Mouse (Mus musculus) CD4-positive, CD25-positive, alpha-beta regulatory T cell, adult 2 months (primary cell): ENCODE measurements around the gene Sf3b6.
"Not testable (repeated sequence)": the region's sequence is repeated elsewhere in the genome, so short reads cannot be mapped to it uniquely, and the experiment has no call there.

ENCODE experiments used
- DNase-seq: peaks from one replicate; pipeline ENCODE4 v3.0.0-alpha.2; 2012; ENCODE audit warnings: low read depth, low spot score

The Sf3b6 gene

DNA sequence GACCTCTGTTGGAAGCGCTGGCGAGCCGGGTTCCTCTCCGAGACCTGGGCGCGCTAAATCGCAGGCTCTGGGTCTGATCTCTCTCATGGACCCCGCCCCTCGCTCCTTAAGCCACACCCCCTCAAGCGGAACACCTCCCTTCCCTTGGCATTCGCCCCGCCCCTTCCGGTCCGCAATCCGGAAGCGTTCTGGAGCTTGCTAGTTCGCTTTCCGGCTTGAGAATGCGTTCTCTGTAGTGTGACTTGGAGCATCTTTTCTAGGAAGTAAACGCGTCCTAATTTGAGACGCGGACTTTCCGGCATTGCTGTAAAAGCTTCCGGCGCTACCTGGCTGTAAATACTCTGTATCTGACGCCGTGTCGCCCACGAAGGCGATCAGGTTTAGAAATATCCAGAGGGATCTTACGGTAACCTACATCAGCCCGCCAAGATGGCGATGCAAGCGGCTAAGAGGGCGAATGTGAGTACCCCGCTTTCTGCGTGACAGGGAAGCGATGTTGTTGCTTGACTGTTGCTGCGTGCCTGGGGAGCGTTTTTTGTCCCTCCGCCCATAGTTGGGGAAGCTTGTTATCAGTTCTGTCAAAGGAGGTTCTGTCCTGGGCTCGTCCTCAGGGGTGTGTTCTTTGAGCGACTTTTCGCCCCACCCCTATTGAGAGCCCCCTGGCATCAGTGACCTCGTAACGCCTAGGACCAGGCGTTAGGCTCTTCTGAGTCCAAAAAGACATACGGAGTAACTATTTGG lies at the start of gene Sf3b6:
Sf3b6 (plus strand) TSS at position 184 of the 741 bp plus-strand sequence.
- DNase-seq: peak; percentile 99

DNA sequence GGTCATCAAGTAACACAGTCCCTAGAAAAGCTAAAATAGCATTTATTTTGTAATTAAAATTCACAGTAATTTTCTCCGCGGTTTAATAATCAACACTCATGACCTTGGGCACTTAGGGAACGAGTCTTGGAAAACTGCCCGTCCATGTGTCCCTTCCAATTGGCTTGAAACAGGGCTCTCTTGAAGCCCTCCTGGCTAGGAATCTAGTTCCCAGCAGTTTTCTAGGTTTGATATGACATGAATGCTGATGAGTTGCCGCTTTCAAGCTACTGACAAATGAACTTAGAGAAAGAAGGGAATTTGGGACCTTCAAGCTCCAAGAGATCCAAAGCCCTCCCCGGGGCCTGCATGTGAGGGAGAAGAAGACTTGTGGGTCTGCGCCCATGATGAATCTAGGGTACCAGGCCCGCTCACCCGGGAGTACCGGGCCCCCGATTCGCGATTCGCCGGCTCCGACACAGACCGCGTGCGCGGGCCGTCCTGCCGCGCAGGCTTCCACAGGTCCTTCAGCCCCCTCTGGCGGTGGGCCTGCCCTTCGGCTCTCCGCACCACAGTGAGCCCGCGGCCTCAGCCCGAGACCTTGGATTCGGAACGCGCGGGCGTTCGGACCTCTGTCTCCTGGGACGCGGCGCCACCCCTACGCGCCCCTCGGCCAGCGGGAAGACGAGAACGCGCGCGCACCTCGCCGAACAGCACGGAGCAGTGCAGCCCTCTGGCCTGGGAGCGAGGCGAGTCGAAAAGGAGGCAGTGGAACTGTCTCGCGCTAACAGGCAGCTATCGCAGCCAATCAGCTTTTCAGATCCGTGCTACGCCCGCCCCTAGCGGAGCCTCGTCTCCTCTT lies 48.6 kb upstream of the Sf3b6 start, which contains the start of the genes Pfn4 and Fam228b:
Pfn4 (plus strand) TSS at position 531 of the 841 bp plus-strand sequence.
Fam228b (minus strand) TSS at position 776 of the 841 bp plus-strand sequence.
- DNase-seq: peak; percentile 95

DNA sequence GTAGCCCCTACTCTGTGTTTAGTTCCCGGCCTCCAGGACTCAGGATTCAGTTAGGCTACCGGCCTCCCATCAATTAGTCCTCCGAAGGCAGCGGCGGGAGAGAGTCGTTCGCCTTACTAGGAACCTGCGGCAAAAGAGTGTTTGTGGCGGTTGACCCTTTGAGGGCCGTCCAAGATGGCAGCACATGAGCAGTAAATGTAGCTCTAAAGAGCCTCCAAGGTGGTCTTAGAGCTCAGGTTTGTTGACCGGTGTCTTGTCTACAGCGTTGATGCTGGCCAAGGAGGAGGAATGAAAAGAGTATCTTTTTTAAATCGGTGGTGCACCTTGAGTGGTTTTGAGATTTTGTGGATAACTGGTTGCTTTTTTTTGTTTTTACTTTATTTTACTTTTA lies 48.0 kb upstream of the Sf3b6 start:
- no peak for DNase-seq

DNA sequence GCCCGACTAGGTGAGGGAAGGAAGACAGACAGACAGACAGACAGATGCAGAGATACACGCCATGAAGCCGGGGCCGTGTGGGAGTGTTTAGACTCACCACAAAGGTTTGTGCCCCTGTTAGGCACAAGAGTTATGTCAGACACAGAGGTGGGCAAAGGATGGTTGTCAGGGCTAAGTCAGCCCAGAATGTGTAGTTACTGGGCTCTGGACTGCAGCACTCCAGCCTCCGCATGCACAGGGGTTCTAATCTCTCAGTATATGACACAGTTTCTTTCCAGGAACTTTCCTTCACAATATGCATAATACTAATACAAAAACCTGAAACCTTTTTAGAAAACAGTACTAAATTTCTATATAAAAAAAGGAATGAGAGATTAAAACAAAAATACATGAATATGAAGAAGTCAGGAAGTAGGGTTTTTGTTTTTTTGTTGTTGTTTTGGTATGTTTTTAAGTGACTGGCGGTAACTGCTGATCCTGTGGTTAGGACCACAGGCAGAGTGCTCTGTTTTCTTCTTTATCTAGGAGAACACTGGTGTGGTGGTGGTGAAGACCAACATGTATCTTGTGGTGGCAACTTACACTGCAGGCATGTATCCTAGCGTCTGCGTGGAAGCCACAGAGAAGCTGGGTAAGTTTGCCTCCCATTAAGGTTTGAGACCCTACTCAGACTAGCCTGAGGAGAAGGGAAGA lies 42.3 kb upstream of the Sf3b6 start:
- DNase-seq: no peak

DNA sequence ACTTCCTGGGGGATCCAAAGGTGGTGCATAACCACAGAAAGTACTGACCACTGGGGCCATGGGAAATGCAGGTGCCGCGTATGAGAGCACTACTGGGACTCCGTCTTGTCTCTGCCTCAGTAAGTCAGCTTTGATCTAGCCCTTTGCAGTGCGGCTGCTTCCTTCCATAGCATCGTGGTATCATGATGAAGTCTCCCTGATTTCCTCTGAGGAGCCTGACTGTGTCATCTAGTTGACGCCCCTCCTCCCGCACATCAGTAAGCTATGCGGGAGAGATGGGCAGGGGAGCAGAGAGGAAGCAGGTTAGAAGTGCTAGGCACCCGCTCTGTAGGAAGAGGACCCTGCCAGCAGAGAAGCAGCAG lies 41.8 kb upstream of the Sf3b6 start:
- no peak for DNase-seq

DNA sequence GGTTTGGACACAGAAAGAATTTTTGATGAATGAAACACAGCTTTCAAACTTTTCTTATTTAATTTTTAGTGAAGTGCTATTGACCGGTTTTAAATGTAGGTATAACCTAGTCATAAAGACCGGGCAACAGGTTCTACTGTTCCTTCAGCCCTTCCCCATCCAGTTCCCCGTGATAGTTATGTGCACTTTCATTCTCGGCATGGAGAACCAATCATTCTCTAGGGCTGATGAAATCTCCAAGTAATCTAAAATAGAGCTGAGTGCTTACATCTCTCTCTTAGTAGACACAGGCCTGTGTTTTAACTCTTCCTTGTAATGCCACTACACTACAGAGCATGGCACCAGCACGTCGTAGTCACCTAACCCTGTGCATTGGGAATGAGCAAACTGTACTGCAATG lies 39.6 kb upstream of the Sf3b6 start:
- DNase-seq: no peak

DNA sequence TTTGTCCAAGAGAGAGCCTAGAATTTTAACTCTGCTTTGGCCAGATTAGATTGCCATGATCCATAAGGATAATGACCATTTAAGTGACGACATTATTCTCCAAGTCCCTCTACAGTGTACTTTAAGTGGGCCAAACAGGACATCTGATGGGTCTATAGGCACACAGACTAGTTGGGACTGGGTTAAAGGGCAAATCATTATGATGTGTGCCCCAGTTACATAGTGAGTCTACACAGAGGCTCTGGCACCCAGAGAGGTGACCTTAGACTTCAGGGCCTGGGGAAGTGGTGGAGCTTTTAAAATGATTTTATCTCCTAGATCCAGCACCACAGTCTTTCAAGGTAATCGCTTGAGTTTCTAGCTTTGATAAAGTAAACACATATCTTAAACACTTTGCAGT lies 37.1 kb upstream of the Sf3b6 start:
- DNase-seq: no peak

DNA sequence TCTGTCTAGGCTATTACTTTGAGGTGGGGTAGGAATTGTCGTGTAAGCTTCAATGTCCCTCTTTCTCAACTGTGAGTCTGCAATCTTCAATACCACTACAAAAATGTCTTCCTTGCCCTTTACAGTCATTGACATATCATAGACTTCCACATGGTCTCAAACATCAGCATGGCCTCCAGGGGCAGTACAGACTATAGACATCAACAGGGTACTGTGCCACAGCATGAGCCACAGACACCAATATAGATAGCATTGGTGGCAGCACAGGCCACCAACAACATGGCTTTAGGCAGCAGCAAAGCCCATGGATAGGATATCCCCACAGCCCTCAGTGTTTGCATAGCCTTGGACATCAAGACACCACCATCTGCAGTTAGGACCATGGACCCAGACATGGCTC lies 36.1 kb upstream of the Sf3b6 start:
- no peak for DNase-seq

DNA sequence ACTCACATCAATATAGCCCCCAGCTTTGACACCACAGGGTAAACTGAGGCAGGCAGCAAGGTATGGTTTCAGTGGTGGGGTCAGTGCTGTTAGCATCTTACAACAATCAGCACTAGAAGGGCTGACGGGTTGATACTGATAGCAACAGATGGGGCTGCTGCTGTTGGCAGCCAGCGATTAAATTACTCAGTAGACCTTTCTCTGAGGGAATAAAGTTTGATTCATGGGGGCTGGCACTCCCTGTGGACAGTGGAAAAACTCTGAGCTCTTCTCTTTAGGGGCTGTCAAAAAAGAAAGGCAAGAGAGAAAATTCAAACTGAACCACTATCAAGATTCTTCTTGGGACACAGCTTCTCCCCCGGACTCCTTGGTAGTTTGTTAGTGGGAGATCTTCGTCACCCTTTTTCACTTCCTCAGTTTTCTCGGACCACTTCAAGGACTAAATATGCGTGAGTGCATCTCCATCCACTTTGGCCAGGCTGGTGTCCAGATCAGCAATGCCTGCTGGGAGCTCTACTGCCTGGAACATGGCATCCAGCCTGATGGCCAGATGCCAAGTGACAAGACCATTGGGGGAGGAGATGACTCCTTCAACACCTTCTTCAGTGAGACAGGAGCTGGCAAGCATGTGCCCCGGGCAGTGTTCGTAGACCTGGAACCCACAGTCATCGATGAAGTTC lies 35.5 kb upstream of the Sf3b6 start:
- not testable (repeated sequence) for DNase-seq

DNA sequence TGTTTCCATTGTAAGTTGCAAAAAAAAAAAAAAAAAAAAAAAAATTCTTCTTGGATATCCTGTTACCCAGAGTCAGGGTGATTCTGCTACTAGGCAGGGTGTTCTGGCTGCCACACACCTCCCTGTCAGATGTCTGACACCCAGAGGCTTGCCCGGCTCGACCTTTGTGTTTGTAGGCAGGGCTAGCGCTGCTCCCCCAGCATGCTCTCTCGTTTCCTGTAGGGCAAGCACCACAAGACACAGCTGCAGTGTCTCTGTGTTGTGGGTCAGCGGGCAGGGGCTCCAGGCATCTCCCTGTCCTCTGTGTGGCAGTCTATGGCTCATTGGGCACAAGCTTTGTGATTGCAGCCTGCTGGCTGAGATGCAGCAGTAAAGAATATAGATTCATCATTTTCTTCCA lies 33.7 kb upstream of the Sf3b6 start:
- no peak for DNase-seq

DNA sequence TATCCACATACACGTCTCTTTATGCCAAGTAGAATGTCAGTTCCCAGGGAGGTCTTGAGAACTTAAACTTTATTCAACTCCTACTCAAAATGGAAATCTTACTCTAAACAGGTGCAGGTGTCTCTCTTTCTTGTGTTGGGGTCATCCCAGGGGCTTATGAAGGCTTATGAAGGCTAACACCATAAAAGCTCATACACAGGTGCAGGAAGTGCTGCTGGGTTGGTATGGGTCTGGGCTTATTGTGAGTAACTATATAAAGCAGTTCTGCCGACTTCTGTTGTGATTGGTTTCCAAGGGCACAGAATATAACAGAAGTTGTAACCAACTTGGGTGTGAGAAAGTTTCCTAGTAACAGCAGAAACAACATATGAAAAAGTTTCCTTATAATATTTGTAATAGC lies 32.9 kb upstream of the Sf3b6 start:
- no peak for DNase-seq

DNA sequence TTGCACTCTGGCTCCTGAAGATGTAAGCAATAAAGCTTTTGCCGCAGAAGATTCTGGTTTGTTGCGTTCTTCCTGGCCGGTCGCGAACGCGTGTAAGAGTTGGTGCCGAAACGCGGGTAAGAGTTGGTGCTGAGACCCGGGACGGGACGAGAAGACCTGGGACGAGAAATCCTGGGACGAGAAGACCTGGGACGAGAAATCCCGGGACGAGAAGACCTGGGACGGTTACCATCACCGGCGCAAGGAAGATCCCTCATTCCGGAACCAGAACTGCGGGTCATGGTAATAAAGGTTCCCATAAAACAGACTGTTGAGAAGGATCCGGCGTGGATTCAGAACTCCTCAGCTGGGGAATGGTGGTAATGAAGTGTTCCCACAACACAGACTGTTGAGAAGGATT lies 29.2 kb upstream of the Sf3b6 start:
- not testable (repeated sequence) for DNase-seq

DNA sequence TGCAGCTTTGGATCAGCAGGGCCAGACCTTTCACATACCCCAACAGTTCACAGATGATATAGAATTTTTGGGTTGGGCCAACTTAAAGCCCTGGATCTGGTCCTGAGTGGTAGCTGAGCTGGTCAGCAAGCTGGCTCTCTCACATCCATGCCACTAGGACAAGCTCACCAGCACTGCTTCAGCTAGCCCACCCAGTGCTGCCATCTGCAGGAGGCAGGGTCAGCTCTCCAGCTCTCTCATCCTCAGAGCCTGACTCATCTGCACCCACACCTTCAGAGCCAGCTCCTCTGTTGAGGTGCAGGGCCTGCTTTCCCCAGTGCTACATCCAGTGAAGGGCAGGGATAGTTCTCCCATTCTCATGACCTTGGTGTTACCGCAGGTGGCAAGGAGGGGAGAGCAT lies 23.6 kb upstream of the Sf3b6 start:
- DNase-seq: no peak

DNA sequence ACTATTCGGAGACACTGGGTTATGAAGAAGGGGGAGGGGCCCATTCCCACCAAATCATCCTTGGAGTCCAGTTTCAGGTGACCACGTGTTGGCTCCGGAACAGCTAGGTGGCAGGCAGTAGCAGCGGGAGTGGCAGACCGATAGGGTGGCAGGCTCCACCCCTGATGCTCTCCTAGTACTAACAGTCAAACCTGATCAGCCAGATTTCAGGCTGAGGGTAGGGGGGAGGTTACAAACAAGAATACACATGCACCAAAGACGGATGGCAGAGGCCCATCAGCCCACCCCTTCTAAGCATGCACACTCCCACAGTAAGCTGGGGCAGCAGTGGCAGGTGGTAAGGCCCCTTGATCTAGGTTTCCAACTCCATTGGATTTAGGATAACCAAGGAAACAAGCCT lies 19.9 kb upstream of the Sf3b6 start:
- DNase-seq: not testable (repeated sequence)

DNA sequence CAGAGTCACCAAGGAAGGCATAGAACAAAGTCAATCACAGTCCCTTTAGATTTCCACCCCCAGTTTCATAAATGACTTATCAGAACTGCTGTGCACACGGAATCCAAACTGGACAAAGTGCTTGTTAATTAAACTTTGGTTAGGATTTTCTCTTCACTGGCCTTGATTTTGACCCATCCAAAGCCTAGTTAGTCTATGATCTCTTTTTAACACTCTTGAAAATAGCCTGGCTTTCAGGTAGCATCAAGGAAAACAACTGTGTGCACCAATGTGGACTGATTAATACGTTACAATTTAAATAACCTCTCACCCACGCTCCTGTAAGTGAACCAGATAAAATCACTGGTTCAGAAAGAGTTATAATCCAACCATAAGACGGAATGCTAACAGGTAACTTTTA lies 6.3 kb upstream of the Sf3b6 start:
- no peak for DNase-seq

DNA sequence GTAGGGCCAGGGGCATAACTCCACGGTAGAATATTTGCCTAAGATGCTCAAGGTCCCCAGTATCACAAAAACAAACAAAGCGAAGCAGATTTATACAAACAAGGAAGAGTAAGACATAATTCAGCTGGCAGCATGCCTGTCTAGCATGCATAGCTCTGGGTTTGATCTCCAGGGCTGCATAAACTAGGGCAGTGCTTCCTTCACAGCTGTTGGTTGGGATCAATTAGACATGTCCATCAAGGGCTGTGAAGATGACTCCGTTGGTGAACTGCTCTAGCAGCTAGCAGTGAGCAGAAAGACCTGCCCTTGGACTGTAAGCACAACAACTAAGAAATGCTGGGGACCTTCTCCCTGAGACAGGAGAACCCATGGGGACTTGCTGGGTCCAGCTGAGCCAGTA lies 5.6 kb upstream of the Sf3b6 start:
- DNase-seq: no peak

DNA sequence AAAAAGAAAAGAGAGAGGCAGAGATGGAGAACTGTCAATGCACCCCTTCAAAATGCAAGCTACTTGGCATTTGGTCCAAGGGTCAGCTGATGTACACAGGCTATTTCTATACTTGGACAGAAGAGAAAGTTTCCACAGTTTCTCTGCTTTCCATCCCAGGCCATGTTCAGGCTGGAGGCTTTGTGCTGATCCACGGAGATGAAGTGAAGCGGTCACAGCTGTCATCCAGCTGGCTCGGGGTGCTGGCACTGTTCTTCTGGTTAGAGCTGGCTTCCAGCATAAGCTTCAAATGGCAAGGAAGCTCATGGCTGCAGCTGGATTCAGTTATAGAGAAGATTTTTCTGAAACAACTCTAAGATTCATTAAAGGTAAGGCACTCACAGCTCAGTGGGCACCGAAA lies 3.7 kb upstream of the Sf3b6 start:
- DNase-seq: no peak

DNA sequence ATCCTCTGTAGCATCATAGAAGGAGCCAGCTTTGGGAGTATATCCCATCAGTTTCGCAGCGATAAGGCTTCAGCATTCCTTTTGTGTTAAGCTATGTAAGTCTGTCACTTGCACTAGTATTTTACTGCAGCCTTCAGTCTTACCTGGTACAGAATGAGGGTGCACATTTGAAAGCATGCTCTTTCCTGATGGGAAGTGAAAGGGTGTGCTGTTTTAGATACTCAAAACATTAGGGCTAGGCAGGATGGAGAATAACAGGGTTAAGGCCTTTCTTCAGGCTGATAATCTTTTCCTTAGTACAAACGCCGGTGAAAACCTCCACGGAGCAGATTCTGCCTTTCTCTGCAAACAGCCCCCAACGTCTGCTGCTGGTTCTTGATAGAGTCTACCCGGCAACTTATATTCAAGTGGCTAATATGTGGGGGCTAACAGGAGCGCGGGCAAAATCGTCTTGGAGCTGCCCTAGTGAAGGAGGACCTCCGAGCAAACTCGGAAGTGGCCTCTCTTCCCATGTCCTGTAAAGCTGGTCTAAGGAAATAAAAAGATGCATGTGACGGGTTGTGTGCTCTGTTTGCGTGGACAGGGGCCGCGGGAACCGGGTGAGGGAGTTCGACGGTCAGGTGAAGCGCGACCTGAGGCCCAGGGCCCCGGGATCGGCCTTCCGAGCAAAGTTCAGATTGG lies 524 bp upstream of the Sf3b6 start:
- DNase-seq: peak; percentile 5

DNA sequence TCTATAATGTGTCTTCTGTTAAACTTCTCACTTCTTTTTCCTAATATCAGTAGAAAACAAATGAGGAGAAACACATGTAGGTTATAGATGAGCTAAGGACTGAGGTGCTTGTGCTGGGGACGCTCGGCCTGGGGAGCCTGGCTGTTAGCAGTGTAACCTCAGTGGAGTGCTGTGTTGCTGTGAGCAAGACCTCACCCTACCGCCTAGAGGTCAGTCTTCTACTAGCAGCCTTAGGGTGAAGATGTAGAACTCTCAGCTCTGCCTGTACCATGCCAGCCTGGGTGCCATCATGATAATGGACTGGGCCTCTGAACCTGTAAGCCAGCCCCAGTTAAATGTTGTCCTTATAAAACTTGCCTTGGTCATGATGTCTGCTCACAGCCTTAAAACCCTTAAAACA lies 9.9 kb downstream of the Sf3b6 start:
- no peak for DNase-seq

DNA sequence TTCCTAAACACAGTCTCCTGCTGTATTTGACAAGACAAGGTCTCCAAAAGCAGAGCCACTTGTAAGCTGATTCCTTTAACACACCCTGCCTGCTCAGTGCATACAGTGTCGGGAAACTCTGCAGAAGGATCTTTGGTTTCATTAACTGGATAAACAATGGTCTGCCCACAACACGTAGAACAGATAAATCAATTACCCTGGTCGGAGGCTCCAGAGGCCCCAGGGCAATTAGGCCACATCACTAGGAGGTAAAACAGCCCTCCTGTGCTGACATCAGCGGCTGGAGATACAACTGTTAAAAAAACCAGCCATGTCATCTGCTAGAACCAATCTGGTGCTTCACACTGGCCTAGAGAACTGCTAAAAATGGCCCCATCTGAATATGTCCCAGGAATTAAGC lies 19.6 kb downstream of the Sf3b6 start:
- no peak for DNase-seq

DNA sequence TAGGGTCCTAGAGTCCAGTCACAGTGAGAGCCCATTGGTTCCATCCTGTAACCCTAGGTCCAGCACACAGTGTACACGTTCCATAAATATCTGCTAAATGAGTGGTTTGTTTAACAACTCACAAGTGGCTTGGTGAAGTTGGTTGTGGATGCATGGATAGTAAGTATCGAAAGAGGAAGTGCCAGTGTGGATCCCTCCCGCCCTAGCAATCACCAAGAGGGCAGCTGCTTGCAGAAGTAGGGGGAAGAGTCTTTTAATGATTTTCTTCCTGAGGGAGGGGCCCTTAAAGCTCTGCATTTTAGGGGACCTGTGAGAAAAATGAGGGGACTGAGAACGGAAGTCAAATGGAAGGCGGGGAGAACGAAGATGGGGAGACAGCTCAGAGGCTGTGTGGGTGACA lies 22.7 kb downstream of the Sf3b6 start:
- DNase-seq: peak; percentile 7
